Mouse (Mus musculus) adrenal gland, postnatal 10 days (tissue): ENCODE data around the gene Cdh23. TPM values are rescaled to one million over a fixed set of nuclear protein-coding genes. Genes with fewer than 3 reads are reported as not detected.
A peak's percentile ranks its signal among the peaks of the same experiment; 100 is the strongest.

ENCODE experiments used
- DNase-seq: peaks from one replicate; pipeline ENCODE4 v3.0.0; 2021; ENCODE audit warnings: mixed read lengths
- total RNA-seq, 2 experiments: library from RNA; stranded (reverse); gene quantifications; 2 replicates each; pipeline ENCODE4 v1.2.3; 2021

Cdh23 gene
- total RNA-seq, 2 experiments from 2014 or later = 2.5 to 7.2 TPM

DNA sequence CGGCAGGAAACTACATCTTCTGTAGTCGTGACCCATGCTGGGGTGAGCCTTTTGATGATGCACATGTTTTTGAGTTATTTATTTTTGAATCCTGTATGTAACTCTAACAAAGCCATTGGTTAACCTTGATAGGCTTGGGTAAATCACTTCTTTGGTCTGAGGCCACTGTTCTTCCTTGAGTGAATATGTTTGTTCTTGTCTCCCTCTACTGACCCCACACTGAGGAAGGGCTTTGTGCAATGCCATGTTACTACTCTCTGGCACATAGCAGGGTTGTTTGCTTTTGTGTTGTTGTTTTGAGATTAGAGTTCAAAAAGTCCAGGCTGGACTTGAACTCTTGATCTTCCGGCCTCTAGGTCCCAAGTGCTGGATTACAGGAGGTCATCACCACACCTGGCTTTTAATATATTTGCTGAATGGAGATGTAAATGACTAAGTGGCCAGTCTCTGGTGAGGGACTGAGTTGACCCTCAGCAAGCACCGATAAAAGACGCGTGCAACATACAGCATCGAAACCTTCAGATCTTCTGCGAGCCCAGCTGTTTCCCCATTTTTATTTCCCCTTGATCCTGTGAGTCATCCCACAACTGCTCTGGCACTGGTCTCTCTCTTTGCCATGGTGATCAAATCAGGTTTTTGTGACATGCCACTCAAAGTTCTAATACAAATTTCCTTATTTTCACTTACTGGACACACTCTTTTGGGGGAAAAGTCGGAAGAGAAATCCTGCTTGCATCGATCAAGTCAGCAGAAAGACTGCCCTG, 298.1 kb downstream of the Cdh23 start:
- no peak for DNase-seq

DNA sequence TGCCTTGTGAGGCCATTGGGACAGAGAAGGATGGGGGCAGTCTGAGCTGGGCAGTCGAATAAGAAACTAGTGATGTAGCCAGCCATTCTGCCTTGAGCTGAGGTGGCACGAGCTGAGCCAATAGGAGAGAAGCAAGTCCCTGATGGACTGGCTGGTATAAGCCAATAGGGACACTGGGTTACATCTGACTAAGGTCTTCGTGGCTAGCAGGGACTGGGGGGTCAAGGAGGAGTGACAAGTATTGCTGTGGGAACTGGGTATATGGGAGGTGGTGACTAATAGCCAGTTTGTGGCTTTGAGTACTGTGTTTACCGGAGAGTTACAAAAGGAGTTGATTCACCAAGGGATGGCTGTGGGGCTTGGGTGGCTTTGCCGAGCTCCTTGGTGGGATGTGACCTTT, 300.7 kb downstream of the Cdh23 start:
- no peak for DNase-seq

DNA sequence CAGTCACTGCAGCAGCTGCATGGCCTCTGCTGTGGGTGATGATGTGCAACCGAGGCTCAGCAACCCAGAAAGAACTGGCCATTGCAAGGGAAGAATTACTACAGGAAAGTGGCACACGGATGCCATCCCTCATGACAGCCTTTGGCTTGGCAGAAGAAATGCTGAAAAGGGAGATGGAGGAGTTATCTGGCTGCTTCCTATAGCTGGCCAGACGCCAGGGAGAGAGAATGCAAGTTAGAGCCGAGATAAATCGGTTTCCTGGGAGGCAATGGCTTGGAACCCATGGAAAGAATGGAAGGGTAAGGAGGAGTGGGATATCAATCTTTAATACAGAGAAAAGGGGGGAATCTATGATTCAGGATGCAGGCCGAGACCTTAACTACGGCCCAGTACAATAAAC, 301.4 kb downstream of the Cdh23 start:
- DNase-seq = no peak

DNA sequence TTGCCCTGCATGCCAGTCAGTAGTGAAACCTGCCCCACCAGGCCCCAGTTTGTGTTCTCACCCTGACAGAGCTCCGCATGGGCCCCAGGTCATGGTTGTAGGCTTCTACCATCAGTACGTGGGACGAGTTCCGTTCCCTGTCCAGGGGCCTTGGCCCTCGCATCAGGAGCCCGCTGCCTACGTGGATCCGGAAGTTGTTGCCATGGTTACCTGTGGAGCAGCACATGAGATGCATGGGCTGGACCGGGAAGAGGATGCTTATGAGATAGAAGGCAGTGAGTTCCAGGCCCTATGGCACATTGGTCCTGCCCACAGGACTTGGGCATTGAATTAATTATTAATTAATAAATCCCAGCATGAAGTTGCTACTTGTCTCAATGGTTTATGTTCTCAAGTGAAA, 304.6 kb downstream of the Cdh23 start:
- DNase-seq = no peak

DNA sequence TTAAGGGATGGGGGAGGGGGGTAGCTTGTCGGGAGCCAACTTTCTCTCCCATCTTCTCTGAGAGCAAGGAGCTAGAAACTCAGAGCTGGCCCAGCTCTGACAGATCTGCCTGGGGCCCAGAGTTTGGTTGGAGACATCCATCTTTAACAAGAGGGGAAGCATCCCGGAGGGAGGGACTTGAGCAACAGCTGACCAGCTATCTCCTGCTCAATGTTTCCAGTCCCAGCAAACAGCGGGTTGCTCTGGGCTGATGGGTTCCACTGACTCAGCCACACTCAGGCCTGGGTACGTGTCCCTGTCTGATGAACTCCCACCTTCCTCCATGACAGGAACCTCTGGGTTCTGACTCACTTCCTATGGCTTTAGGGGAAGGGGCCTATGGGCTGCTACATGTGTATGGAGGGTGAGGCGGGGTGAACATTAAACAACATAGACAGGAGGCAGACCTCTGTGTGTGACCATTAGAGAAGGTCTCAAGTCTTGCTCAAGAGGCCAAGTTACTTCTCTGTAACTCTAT, 305.3 kb downstream of the Cdh23 start:
- DNase-seq = no peak

DNA sequence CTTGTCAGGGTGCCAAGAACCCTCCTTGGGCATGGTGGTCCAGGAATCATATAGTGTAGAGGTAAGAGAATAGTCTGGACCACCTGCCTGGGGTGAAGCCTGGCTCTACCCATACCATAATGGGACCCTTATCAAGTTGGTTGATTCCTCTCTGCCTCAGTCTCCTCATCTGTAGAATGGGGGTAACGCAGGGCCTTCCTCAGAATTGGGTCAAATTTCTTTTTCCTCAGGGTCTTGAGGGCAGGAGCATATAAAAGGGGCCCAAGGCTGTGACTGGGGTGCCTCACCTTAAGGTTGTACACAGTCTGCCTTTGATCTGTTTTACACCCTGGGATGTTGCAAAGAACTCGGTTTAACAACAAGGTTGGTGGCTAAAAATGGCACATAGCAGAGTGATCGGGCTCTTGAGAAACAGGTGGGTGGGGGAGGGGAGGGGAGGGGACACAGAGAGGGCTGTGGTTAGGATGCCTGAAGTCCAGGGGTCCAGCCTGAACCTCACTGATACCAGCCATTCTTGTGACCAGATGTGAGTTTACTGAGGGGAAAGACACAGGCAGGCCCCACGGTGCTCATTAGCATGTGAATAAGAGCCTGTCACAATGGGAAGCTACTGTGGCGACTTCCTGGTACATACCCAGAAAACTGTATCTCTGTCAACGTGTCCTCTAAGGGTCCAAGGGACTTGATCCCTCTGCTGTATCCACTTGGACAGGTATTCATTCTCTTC, 305.9 kb downstream of the Cdh23 start:
- no peak for DNase-seq

DNA sequence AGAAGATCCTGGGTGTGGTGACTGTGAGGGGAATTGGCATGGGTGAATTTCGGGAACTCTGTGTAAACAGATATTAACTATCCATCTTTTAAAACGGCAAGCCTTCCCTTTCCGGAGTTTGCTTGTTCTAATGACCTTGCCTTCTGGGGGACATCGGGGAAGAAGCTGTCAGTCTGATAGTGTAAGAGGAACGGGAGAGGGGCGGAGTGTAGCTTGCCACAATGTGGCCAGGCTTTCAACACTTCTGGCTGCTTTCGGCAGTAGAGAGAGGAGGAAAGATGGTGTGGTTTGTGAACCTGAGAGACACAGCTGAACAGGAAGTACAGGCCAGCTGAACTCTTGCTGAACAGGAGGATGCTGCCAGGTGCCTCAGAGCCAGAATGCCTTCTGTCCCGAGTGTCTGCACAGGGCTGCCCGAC, 306.8 kb downstream of the Cdh23 start:
- DNase-seq = no peak

DNA sequence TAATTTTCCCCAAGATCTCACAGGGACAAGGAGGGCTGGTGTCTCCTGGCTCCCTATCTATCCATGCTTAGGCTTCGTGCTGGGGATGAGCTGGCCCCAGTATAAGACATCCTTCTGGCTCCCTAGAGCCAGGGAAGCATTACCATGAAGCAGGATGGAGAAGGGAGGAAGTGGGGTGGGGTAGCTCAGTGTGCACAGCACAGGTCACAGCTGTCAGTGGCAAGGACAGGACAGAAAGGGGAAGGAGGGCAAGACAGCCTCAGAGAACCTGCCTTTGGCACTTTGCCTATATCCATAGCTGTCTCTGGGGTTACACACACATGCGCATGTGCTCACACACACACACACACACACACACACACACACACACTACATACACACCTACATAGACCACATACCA, 308.0 kb downstream of the Cdh23 start:
- DNase-seq = no peak

DNA sequence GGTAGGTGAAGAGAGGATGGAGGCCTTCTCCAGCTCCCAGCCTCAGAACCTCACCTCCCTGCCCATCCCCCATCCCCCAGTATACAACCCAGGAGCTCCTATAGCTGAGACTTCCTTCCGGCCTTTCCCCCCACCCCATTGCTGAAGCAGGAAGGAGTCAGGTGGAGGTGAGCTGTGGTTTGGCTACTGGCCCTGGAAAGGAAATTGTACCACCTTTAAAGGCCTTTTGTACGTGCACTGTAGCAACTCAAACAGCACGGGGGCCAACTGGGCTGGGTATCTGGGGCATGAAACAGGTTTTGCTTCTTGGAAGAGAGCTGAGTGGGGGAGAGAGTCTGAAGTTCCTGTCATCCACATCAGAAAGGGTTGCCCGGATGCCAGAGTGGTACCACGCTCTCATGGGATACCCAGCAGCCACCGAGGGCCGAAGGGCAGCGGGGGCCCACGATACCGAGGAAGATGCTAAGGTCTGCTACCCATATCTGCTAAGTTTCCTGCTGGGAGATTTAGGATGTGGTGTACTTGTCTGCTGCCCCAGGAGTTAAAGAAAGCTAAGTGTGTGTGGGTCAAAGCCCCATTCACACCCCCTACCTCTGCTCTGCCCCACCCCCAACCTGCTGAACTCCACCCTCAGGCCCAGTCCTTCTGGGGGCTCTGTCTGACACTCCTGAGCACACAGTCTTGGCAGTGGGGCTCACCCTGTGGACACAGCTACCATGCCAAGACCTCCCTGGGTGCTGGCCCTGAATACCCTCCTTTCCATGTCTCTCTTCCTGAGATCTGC, 315.0 kb downstream of the Cdh23 start:
- no peak for DNase-seq

DNA sequence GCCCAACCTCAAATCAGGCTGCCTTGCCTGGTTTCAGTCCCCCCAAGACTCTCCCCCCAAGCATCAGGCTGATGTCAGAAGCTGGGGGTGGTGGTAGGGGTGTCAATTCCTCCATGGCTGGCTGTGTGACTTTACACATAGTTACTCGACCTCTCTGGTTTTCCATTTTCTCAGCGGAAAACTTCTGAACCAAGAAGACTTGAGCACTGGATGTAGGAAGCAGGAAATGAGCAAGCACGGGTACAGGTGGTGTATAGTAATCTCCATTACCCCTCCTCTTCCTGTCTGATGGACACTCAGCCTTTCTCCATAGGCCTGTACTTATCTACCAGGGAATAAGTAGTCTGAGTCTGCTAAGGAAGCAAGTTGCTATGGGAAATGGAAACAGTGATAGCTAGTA, 316.1 kb downstream of the Cdh23 start:
- no peak for DNase-seq

DNA sequence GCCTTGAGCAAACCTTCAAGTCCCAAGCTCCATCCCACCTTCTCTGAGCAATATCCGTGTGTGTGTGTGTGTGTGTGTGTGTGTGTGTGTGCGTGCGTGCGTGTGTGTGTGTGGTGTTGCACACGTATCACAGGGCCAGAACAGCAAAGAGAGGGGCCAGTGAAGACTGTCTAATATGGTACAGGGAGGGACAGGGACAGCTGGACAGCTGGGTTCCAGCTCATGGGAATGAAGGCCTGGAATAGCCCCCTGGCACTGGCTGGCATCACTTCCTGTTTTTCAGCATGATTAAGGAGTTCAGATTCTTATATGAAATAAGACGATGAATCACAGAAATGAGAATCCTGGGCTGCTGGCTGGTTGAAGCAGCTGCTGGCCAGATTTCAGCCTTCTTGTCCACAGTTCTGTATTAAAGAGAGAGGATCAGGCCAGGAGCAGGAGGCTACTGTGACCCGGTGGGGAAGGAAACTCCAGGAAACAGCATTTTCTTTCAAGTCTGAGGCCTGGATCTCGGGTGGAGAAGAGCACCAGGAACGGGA, 316.8 kb downstream of the Cdh23 start:
- DNase-seq = no peak

DNA sequence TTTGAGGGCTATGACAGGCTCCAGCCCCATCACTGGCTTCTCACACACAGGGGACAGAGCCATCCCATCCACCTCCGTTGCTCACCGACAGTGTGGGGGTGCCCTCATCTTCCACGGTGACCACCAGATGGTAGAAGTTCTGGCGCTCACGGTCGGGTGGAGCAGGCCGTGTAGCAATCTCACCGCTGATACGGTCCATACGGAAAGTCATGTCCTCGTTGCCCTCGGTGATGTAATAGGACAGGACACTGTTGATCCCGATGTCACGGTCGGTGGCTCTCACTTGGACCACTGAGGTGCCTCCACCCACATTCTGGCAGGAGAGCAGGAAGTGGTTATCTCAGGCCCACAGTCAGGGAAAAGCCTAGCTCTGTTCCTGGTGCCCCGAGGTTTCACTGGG, 319.6 kb downstream of the Cdh23 start:
- no peak for DNase-seq

DNA sequence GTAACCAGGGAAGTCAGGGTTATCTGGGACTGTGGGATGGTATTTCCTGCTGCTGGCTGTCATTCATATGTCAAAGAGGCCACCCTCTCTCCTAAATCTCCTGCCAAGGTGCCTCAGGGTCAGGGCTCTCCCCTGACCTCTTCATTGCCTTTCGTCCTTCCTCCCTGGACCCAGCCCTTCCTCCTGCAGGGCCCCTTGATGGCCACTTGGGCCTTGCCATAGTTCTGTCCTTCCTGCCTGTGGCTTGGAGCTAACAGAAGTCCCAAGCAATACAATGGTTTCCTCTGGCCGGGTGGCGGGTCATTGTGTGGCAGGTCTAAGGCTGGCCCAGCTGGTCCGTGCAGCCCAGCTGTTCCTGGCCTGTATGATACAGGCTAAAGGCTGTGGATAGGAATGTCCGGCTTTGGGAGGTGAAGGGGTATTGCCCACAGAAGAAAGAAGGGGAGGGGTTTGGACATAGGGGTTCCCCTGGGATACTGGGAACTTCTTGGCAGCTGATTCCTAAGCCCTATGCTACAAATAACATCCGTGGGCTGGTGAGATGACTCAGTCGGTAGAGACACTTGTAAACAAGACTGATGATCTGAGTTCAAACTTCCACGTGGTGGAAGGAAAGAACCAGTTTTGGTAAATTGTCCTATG, 322.2 kb downstream of the Cdh23 start:
- peak; percentile 42 for DNase-seq

DNA sequence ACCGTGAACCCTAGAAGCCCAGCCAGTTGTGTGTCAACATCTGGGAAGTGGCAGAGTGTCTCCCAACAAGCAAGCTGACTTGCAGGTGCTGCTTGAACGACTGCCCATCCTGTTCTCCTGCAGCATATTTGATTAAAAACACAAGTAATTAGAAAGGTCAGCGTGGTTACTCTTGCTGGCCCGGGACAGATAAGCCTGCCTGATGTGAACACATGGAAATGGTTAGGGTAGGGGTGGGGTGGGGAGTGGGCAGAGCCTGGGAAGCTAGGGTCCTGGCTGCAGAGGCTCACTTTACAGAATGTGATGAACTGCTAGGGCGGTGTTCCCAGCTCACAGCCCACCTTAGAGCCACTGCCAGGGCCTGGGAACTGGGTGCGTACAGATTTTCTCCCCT, 322.8 kb downstream of the Cdh23 start:
- DNase-seq = no peak

DNA sequence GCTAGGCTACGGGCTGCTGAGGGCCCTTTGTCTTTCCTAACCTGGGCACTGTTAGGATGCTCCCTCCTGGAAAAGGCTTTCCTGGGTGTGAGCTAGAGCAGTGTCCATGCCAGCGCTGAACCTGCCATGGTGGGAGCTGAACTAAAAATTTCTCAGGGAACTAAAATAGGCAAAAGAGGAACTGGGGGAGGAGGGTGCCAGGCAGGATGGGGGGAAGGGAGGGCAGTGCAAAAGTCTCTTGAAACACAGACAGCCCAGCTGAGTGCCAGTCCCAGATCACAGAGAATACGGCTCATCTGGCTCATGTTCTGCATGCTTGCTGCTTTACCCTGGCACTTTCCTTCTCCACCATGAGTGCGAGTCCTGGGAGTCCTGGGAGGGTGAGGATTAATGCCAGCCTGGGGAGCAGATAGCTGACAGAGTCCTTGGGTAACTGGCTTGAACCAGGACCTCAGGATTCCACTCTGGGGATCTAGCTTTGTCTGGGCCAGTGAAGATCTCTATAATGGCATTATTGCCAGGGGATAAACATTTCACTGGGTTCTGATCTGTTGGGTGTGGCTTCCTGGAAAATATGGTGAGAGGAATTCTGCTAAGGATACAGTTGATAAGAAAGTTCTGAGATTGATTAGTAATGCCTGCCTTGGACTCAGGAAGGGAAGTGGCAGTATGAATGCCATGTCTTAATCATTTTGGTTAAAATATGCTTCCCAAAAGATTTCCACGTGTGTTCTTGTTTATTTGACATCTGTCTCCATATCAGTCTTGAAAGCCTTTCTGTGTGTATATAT, 324.5 kb downstream of the Cdh23 start:
- DNase-seq = peak; percentile 37

DNA sequence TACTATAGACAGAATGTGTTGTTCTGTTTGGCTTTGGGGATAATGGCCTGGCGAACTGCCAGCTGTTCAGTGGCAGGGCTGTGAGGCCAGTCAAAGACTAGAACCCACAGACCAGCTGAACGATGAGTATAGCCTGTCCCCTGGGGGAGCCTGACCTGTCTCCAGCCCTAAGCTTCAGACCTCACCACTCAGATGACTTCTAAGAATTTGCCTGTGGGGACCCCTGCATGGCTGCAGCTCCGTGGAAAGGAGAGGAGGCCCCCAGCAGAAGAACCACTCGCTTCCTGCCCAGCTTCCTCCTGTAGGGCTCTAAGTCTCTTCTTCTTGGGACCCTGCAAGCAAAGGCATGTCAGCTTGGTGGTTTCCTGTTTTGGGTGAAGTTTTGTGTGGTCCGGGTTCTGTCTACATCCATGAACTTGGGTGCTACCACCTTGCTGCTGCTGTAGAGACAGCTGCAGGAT, 325.7 kb downstream of the Cdh23 start:
- no peak for DNase-seq

DNA sequence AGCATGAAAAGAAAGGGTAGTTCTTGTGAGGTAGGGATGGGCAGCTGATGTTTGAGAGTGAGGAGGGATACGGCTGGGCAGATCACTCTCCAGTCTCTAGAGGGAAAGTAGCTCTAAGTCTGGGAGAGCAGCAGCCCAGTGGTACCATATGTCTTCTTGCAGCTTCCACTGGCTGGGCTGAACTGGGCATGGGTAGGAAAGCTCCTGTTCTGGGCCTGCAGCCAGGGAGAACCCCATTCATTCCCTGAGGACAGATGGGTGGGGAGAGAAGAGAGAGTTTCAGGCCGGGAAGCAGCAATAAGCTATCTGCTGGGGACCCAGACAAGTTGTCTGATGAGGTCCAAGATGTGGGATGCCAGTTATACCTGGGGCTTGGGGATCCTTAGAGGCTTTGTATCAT, 326.2 kb downstream of the Cdh23 start:
- peak; percentile 28 for DNase-seq

DNA sequence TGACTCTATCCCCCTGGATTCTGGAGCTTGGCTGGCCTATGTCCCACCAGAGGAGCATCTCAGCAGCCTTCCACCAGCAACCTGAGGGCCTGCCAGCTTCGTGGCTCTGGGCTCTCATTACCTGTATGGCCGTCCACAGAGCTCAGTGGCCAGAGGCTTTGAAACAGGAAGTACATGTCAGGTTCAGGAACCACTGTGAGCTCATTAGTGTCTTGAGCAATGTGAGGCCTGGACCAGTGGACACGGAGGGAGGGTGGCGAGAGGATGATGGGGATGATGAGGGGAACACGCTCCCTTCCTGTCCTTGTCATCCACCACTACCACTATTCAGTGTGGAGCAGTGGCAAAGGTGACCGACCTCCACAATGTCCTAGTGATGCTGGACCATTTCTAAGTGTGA, 326.9 kb downstream of the Cdh23 start:
- no peak for DNase-seq

DNA sequence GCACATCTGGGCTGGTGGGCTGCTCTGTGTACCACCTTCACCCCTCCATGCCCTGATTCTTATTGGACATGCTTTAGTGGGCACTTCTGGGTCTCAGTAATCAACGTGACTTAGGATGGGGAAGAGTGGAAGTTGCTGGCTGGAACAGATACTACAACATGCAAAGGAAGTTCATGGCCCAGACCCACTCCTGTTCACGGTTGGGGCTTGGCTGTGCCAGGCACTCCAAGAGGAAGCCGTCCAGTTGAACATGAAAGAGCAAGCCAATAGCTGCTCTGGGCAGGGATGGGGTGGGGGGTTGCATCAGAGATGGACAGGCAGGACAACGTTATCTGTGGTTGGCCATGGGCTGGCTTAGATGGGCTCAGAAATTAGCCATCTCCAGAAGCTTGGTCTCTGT, 328.4 kb downstream of the Cdh23 start:
- DNase-seq = no peak

DNA sequence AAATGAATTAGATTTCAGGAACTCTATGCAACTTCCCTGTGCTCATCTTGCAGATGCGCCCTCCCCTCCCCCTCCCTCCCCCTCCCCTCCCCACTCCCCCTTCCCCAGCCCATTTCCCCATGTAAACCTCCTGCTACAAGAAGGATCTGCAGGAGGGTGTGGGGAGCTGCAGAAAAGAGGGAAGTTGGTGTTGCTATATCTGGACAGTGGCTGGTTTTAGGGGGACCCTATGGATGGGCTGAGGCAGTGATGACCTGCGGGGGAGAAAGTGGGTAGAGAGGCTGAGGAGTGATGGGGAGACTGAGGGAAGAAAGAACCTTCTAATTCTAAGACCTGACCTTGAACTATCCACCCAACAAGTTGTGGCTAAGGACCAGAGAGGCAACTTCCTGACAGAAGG, 329.1 kb downstream of the Cdh23 start:
- DNase-seq = no peak

DNA sequence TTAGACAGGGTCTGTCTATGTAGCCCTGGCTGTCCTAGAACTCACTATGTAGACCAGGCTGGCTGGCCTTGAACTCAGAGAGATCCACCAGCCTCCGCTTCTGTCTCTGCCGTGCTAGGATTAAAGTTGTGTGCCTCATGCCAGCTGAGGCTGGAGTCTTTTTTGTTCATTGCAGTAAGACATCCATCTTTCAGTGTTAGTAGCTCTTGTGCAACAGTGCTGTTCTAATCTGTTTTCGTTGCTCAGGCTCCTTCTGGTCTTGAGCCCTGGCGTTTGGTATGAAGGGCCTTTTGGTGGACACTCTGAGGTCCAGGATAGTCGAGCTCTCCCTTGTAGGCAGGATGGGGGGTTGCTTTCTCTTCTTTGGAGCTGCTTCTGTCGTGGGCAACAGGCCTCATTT, 332.9 kb downstream of the Cdh23 start:
- DNase-seq = no peak
